Mouse (Mus musculus) layer of hippocampus, postnatal 14 days (tissue): ENCODE measurements around the gene Cd209e. TPM values are rescaled to one million over a fixed set of nuclear protein-coding genes. Genes with fewer than 3 reads are reported as not detected.
"Not testable (repeated sequence)": the region's sequence is repeated elsewhere in the genome, so short reads cannot be mapped to it uniquely, and the experiment has no call there.

Source experiments
- DNase-seq, 2 experiments: peaks; one replicate each; pipeline ENCODE4 v3.0.0; 2021 to 2022; ENCODE audit warnings: low spot score in 2 of 2, mixed read lengths in 1 of 2
- long read RNA-seq, 2 experiments: library from polyadenylated mRNA; stranded (forward); transcript quantifications; one replicate each; pipeline ENCODE4 v2.0.0; 2021
- total RNA-seq, 2 experiments: library from RNA; stranded (reverse); gene quantifications; 2 replicates each; pipeline ENCODE4 v1.2.3; 2021

Cd209e gene
- not detected for total RNA-seq
- long read RNA-seq, experiment 1, result 0 reads
- long read RNA-seq, experiment 2, result 0 reads

- DNase-seq, result no peak
Observed at GRCm38 (mm10) chr8:3854209-3854608, at the start of gene Cd209e. Gene Cd209e, minus strand, starts transcription at chr8:3854309.

- no peak for DNase-seq
Observed at GRCm38 (mm10) chr8:3878455-3878854, 24.3 kb upstream of the Cd209e start, which contains the start of gene Cd209d. Gene Cd209d, minus strand, starts transcription at chr8:3878555.

DNA sequence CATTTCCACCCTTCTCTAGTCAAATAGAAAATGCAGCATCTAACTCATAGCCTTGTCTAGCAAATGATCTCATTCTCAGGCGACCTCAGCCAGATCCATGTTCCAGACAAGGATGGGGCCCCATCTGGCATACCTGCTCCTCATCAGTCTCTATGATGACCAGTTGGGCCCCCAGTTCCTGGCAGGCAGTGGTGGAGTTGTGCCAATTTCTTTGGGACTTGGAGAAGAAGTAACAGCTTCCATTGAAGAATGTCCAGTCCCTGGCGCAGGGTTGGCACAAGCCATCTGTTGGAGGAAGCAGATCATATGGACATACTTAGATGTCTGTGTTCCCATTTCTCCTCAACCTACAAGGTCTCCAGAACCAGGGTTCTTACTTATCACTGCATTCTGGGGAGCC lies 22.0 kb upstream of the Cd209e start:
- no peak for DNase-seq

- not testable (repeated sequence) for DNase-seq
Observed at GRCm38 (mm10) chr8:3862736-3863135, 8.6 kb upstream of the Cd209e start.

GRCm38 (mm10) chr8:3803091-3803490 lies 51.0 kb downstream of the Cd209e start:
- peak in 1 of 2 experiments; percentile 18 for DNase-seq

Other genes with a start within 250 kb of the Cd209e start
- 10 to 100 TPM; 33.1 to 34.9 TPM for gene Xab2, start 233.0 kb downstream of the Cd209e start, total RNA-seq
- gene Pet100, start 232.8 kb downstream of the Cd209e start, total RNA-seq, result 10 to 100 TPM; 80.0 to 95.8 TPM
- 1 to 10 TPM in 1 of 2 experiments, not detected in 1; 2.1 TPM for gene Pcp2, start 228.8 kb downstream of the Cd209e start, total RNA-seq
- 10 to 100 TPM; 34.0 to 51.8 TPM for gene Stxbp2, start 223.4 kb downstream of the Cd209e start, total RNA-seq
- under 1 TPM; 0.39 to 0.45 TPM for gene Retn, start 198.5 kb downstream of the Cd209e start, total RNA-seq
- under 1 TPM in 1 of 2 experiments, not detected in 1; 0.33 TPM for gene Mcemp1, start 188.6 kb downstream of the Cd209e start, total RNA-seq
- 10 to 100 TPM; 19.8 to 23.4 TPM for gene Fcor, start 181.9 kb downstream of the Cd209e start, total RNA-seq
- 10 to 100 TPM; 27.9 to 28.5 TPM for gene Trappc5, start 178.0 kb downstream of the Cd209e start, total RNA-seq
- gene Fcer2a, start 160.1 kb downstream of the Cd209e start, total RNA-seq, result not detected
- gene Clec4g, start 133.7 kb downstream of the Cd209e start, total RNA-seq, result not detected
- not detected for gene Cd209a, start 105.3 kb downstream of the Cd209e start, total RNA-seq
- gene Cd209d, start 24.2 kb upstream of the Cd209e start, total RNA-seq, result not detected
- gene Cd209b, start 72.5 kb upstream of the Cd209e start, total RNA-seq, result under 1 TPM; 0.45 to 0.53 TPM
- under 1 TPM; 0.21 to 0.69 TPM for gene Cd209c, start 100.4 kb upstream of the Cd209e start, total RNA-seq